Mouse (Mus musculus): Measurements from ENCODE around the gene Mpp1. TPM values are rescaled to one million over a fixed set of nuclear protein-coding genes. Genes with fewer than 3 reads are reported as not detected.
"Not testable (repeated sequence)": the region's sequence is repeated elsewhere in the genome, so short reads cannot be mapped to it uniquely, and the experiment has no call there.

Gene Mpp1
- polyA plus RNA-seq (2014; fragmentation: Nextera tagmentation; extraction: Ambion mirVana): 21.6 and 28.0 TPM in 2 replicates

DNA sequence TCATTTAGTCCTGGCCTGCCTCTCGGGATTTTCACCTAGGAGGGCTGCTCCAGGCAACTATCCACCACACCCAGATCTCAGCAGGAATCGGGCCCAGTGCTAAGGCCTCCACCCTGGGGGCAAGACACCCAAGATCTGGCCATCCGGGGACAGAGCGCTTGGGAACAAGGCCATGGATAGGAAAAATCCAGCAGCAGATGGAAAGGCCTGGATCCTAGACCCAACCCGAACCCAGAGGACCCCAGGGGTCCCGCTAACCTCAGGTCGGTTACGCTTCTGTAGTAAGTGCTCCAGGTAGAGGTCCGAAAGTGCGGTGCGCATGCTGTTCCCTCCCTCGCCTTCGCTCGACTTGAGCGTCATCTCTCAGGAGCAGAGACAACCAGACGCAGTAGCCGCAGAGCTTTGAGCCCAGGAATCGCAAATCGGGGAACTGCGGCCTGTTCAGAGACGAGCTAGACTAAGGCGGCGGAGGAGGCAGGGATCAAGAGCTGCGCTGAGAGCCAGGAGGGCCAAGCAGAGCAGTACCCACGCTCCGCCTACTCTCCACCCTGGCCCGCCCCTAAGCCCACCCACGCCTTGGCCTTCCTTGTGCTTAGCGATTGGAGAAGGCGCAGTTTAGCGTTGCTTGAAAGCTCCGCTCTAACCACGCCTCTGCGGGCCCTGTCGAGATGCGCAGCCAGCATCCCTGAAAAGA is at the start of gene Mpp1:
TSS of gene Mpp1 (minus strand) at position 550 of the 694 bp plus-strand sequence.
- peak; percentile 100 for ATAC-seq (ENCODE audit: low read depth)
- H3K9me3 ChIP-seq (ENCODE audit: control insufficient read depth, low read length): no peaks in the 10 kb centered on the region
- peak within 1 kb of the TSS; percentile 50 for H3K4me2 ChIP-seq (ENCODE audit: low read depth, low read length)
- no peaks in the 10 kb centered on the region for H3K4me1 ChIP-seq (ENCODE audit: control insufficient read depth, insufficient read depth, low read length)
- WGBS: 17% methylated on average over 35 of the region's 36 CpGs
- no peaks in the 10 kb centered on the region for H3K27me3 ChIP-seq (ENCODE audit: control insufficient read depth, insufficient read depth, low read length)
- peak within 1 kb of the TSS; percentile 45 for H3K4me3 ChIP-seq (ENCODE audit: low read depth, low read length)
- H3K36me3 ChIP-seq (ENCODE audit: control insufficient read depth, insufficient read depth, low read length): no peaks in the 10 kb centered on the region
- peak within 1 kb of the TSS; percentile 48 for H3K9ac ChIP-seq (replicated peaks; ENCODE audit: low read depth, low read length)
- H3K27ac ChIP-seq (ENCODE audit: low read depth, low read length): peak within 1 kb of the TSS; percentile 52; the same call in 1 of the 2 replicates

GRCm38 (mm10) chrX:75163670-75164069 is 32.9 kb upstream of the Mpp1 start, which contains the start of gene Smim9:
Gene Smim9 (minus strand): TSS chrX:75163770.
- Histone ChIP-seq H3K4me1 (ENCODE audit: control insufficient read depth, insufficient read depth, low read length) (no peaks in the 10 kb centered on the region), H3K4me2 (ENCODE audit: low read depth, low read length) (no peak within 1 kb of the TSS), H3K4me3 (ENCODE audit: low read depth, low read length) (no peak within 1 kb of the TSS), H3K9ac (replicated peaks; ENCODE audit: low read depth, low read length) (no peak within 1 kb of the TSS), H3K9me3 (ENCODE audit: control insufficient read depth, low read length) (no peaks in the 10 kb centered on the region), H3K27me3 (ENCODE audit: control insufficient read depth, insufficient read depth, low read length) (no peaks in the 10 kb centered on the region), H3K27ac (ENCODE audit: low read depth, low read length) (no peak within 1 kb of the TSS), H3K36me3 (ENCODE audit: control insufficient read depth, insufficient read depth, low read length) (no peaks in the 10 kb centered on the region)
- ATAC-seq (ENCODE audit: low read depth): no peak
- 84% methylated on average over 1 of the region's 1 CpGs for WGBS

GRCm38 (mm10) chrX:75155576-75156243 is 24.9 kb upstream of the Mpp1 start:
- Histone ChIP-seq H3K9ac (replicated peaks; ENCODE audit: low read depth, low read length) (peak overlapping the region; percentile 51), H3K4me1 (ENCODE audit: control insufficient read depth, insufficient read depth, low read length) (no peaks in the 10 kb centered on the region), H3K36me3 (ENCODE audit: control insufficient read depth, insufficient read depth, low read length) (no peaks in the 10 kb centered on the region), H3K27ac (ENCODE audit: low read depth, low read length) (no peak overlapping the region), H3K4me3 (ENCODE audit: low read depth, low read length) (peak overlapping the region; percentile 33), H3K4me2 (ENCODE audit: low read depth, low read length) (peak overlapping the region; percentile 53), H3K9me3 (ENCODE audit: control insufficient read depth, low read length) (no peaks in the 10 kb centered on the region), H3K27me3 (ENCODE audit: control insufficient read depth, insufficient read depth, low read length) (no peaks in the 10 kb centered on the region)
- WGBS: 21% methylated on average over 19 of the region's 49 CpGs
- peak; percentile 80 for ATAC-seq (ENCODE audit: low read depth)

GRCm38 (mm10) chrX:75152249-75152648 is 21.4 kb upstream of the Mpp1 start:
- Histone ChIP-seq H3K9ac (replicated peaks; ENCODE audit: low read depth, low read length) (no peak overlapping the region), H3K4me2 (ENCODE audit: low read depth, low read length) (no peak overlapping the region), H3K27ac (ENCODE audit: low read depth, low read length) (no peak overlapping the region), H3K4me3 (ENCODE audit: low read depth, low read length) (no peak overlapping the region), H3K9me3 (ENCODE audit: control insufficient read depth, low read length) (no peaks in the 10 kb centered on the region), H3K4me1 (ENCODE audit: control insufficient read depth, insufficient read depth, low read length) (no peaks in the 10 kb centered on the region), H3K36me3 (ENCODE audit: control insufficient read depth, insufficient read depth, low read length) (no peaks in the 10 kb centered on the region), H3K27me3 (ENCODE audit: control insufficient read depth, insufficient read depth, low read length) (no peaks in the 10 kb centered on the region)
- ATAC-seq (ENCODE audit: low read depth): no peak
- WGBS: 73% methylated on average over 1 of the region's 1 CpGs

GRCm38 (mm10) chrX:75150304-75150703 is 19.5 kb upstream of the Mpp1 start:
- H3K36me3 ChIP-seq (ENCODE audit: control insufficient read depth, insufficient read depth, low read length): no peaks in the 10 kb centered on the region
- 88% methylated on average over 2 of the region's 2 CpGs for WGBS
- no peaks in the 10 kb centered on the region for H3K4me1 ChIP-seq (ENCODE audit: control insufficient read depth, insufficient read depth, low read length)
- no peaks in the 10 kb centered on the region for H3K27me3 ChIP-seq (ENCODE audit: control insufficient read depth, insufficient read depth, low read length)
- H3K4me3 ChIP-seq (ENCODE audit: low read depth, low read length): no peak overlapping the region
- no peaks in the 10 kb centered on the region for H3K9me3 ChIP-seq (ENCODE audit: control insufficient read depth, low read length)
- H3K9ac ChIP-seq (replicated peaks; ENCODE audit: low read depth, low read length): no peak overlapping the region
- H3K27ac ChIP-seq (ENCODE audit: low read depth, low read length): no peak overlapping the region
- no peak for ATAC-seq (ENCODE audit: low read depth)
- no peak overlapping the region for H3K4me2 ChIP-seq (ENCODE audit: low read depth, low read length)

DNA sequence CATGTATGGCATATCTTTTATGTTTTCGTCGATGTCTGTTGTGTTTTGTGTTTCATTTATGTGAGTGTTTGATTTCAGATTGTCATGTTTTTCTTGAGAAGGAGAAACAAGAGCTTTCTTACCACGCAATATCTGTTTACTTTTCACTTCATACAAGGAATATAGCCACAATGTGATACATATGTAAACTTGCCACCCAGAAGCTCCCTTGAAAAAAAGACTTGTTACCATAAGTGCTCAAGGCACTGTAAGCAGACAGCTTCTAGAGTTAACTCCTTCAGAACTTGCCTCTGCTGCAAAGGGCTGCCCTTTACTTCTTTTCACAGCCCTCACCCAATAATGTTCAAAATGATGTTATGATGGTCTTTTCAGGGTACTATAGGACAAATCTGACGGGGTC is 17.6 kb upstream of the Mpp1 start:
- Histone ChIP-seq H3K4me3 (ENCODE audit: low read depth, low read length) (no peak overlapping the region), H3K27ac (ENCODE audit: low read depth, low read length) (no peak overlapping the region), H3K4me1 (ENCODE audit: control insufficient read depth, insufficient read depth, low read length) (no peaks in the 10 kb centered on the region), H3K9me3 (ENCODE audit: control insufficient read depth, low read length) (no peaks in the 10 kb centered on the region), H3K4me2 (ENCODE audit: low read depth, low read length) (no peak overlapping the region), H3K36me3 (ENCODE audit: control insufficient read depth, insufficient read depth, low read length) (no peaks in the 10 kb centered on the region), H3K9ac (replicated peaks; ENCODE audit: low read depth, low read length) (no peak overlapping the region), H3K27me3 (ENCODE audit: control insufficient read depth, insufficient read depth, low read length) (no peaks in the 10 kb centered on the region)
- 91% methylated on average over 4 of the region's 4 CpGs for WGBS
- ATAC-seq (ENCODE audit: low read depth): no peak

- Histone ChIP-seq H3K4me3 (ENCODE audit: low read depth, low read length) (peak overlapping the region; percentile 29), H3K4me2 (ENCODE audit: low read depth, low read length) (peak overlapping the region; percentile 49)
- H3K27ac ChIP-seq (ENCODE audit: low read depth, low read length); H3K9ac ChIP-seq (replicated peaks; ENCODE audit: low read depth, low read length); H3K27me3 ChIP-seq (ENCODE audit: control insufficient read depth, insufficient read depth, low read length); H3K4me1 ChIP-seq (ENCODE audit: control insufficient read depth, insufficient read depth, low read length); H3K9me3 ChIP-seq (ENCODE audit: control insufficient read depth, low read length); H3K36me3 ChIP-seq (ENCODE audit: control insufficient read depth, insufficient read depth, low read length): not testable (repeated sequence)
- ATAC-seq (ENCODE audit: low read depth): peak; percentile 56
- 47% methylated on average over 3 of the region's 42 CpGs for WGBS
Observed at GRCm38 (mm10) chrX:75143124-75143555, 12.3 kb upstream of the Mpp1 start.

- Histone ChIP-seq H3K4me3 (ENCODE audit: low read depth, low read length) (no peak overlapping the region), H3K9me3 (ENCODE audit: control insufficient read depth, low read length) (no peaks in the 10 kb centered on the region), H3K27me3 (ENCODE audit: control insufficient read depth, insufficient read depth, low read length) (no peaks in the 10 kb centered on the region), H3K27ac (ENCODE audit: low read depth, low read length) (no peak overlapping the region), H3K4me1 (ENCODE audit: control insufficient read depth, insufficient read depth, low read length) (no peaks in the 10 kb centered on the region), H3K4me2 (ENCODE audit: low read depth, low read length) (no peak overlapping the region), H3K36me3 (ENCODE audit: control insufficient read depth, insufficient read depth, low read length) (no peaks in the 10 kb centered on the region), H3K9ac (replicated peaks; ENCODE audit: low read depth, low read length) (no peak overlapping the region)
- no peak for ATAC-seq (ENCODE audit: low read depth)
- 98% methylated on average over 2 of the region's 2 CpGs for WGBS
Observed at GRCm38 (mm10) chrX:75138182-75138581, 7.4 kb upstream of the Mpp1 start.

DNA sequence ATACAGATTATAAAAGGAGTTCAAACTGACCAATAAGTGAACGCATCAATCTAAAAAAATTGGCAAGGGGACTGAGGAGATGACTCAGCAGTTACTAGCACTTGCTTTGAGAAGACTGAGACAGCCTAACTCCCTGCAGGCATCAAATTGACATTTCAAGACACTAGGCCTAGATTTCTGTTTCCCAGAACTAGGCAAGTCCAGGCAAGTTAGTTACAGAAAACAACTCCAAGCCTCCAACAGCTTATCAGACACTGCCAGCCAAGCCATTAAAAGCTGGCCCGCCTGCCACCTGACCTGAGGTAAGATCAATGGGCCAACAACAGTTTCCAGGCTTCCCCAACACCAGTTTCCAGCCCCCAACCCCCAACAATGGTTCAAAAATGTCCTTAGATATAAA is 6.9 kb upstream of the Mpp1 start:
- Histone ChIP-seq H3K4me3 (ENCODE audit: low read depth, low read length) (no peak overlapping the region), H3K9me3 (ENCODE audit: control insufficient read depth, low read length) (no peaks in the 10 kb centered on the region), H3K4me2 (ENCODE audit: low read depth, low read length) (no peak overlapping the region), H3K27me3 (ENCODE audit: control insufficient read depth, insufficient read depth, low read length) (no peaks in the 10 kb centered on the region), H3K9ac (replicated peaks; ENCODE audit: low read depth, low read length) (no peak overlapping the region), H3K27ac (ENCODE audit: low read depth, low read length) (no peak overlapping the region), H3K4me1 (ENCODE audit: control insufficient read depth, insufficient read depth, low read length) (no peaks in the 10 kb centered on the region), H3K36me3 (ENCODE audit: control insufficient read depth, insufficient read depth, low read length) (no peaks in the 10 kb centered on the region)
- ATAC-seq (ENCODE audit: low read depth): no peak
- 90% methylated on average over 2 of the region's 2 CpGs for WGBS

All from neural tube, embryonic 14.5 days (tissue).